Mouse (Mus musculus) macrophage (primary cell): ENCODE results near the gene Mpv17l2. TPM values are rescaled to one million over a fixed set of nuclear protein-coding genes. Genes with fewer than 3 reads are reported as not detected.

Source experiments
- H3K27ac ChIP-seq: fragments of 350-480 bp; formaldehyde crosslinking; 2 replicates; pipeline ENCODE4 v1.9.0; 2021
- H3K36me3 ChIP-seq: fragments of 350-480 bp; formaldehyde crosslinking; 2 replicates; pipeline ENCODE4 v1.9.0; 2021; ENCODE audit errors: inconsistent target
- H3K4me3 ChIP-seq: fragments of 350-480 bp; formaldehyde crosslinking; 2 replicates; pipeline ENCODE4 v1.9.0; 2021; ENCODE audit errors: inconsistent target
- H3K79me2 ChIP-seq: fragments of 350-480 bp; formaldehyde crosslinking; 2 replicates; pipeline ENCODE4 v1.9.0; 2021; ENCODE audit errors: inconsistent target
- WGBS: methylation state at CpG from one replicate; pipeline ENCODE4 v1.1.7; 2026; ENCODE audit warnings: inconsistent platforms; ENCODE audit not compliant: missing documents; 5-methylcytosine and 5-hydroxymethylcytosine counted together
- polyA plus RNA-seq: library from polyadenylated mRNA; stranded (reverse); fragments of 250-400 nt; gene quantifications from 3 replicates; pipeline ENCODE4 v1.2.4, GENCODE M21; 2018; ENCODE audit warnings: inconsistent platforms
- total RNA-seq, 78 experiments: library from RNA; depleted of rRNA; stranded (reverse); fragments of 250-400 nt; gene quantifications; 1 replicate in 9 of 78; 2 replicates in 24 of 78; 3 replicates in 43 of 78; 4 replicates in 2 of 78; pipeline ENCODE4 v1.2.4; 2018; ENCODE audit warnings: inconsistent platforms in 56 of 78

The Mpv17l2 gene
- 10 to 100 TPM in 9 of 26 experiments, 1 to 10 TPM in 13, not detected in 4; 1.0 to 18.7 (median 8.1) TPM for total RNA-seq (2018; cell fraction: chromatin; rRNA removed)
- 10 to 100 TPM; 21.2 to 51.6 (median 33.0) TPM for total RNA-seq (2018; cell fraction: cytosol; rRNA removed)
- total RNA-seq (2018; cell fraction: nucleus; rRNA removed), result 10 to 100 TPM in 17 of 26 experiments, 1 to 10 TPM in 9; 2.6 to 29.3 (median 14.0) TPM
- polyA plus RNA-seq, result 26.0 to 40.2 TPM (median 29.3 TPM) in 3 replicates

DNA sequence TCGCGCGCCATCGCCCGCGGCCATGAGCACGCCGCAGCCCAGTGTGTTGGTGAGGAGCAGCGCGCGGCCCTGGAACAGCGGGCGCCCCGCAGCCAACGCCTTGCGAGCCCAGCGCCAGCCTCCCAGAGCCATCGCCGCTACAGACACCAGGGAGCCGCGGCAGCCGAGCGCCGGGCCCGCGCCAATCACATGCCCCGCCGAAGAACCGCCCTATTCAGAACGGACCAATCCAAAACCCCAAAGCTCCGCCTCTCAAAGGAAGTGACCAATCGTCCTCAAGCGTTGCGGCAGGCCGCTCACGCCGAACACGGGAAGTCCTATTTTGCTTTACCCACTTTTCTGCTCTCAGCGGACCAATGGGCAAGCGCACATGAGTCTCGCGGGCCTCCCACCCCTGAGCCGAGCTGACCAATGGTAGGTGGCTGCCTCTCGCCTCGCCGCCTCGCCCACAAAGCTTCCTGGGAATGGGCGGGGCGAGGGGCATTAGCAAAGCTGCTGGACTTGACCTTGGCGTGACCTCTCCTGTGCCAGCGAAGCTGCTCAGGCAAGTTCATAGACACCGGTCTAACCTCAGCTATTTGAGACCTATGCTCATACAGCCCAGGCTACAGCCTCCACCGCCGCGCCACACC lies at the start of gene Mpv17l2:
Mpv17l2 (minus strand) TSS at position 172 of the 632 bp plus-strand sequence.
- peak within 1 kb of the TSS; percentile 72 for H3K4me3 ChIP-seq
- WGBS, result 1% methylated on average over 55 of the region's 55 CpGs

DNA sequence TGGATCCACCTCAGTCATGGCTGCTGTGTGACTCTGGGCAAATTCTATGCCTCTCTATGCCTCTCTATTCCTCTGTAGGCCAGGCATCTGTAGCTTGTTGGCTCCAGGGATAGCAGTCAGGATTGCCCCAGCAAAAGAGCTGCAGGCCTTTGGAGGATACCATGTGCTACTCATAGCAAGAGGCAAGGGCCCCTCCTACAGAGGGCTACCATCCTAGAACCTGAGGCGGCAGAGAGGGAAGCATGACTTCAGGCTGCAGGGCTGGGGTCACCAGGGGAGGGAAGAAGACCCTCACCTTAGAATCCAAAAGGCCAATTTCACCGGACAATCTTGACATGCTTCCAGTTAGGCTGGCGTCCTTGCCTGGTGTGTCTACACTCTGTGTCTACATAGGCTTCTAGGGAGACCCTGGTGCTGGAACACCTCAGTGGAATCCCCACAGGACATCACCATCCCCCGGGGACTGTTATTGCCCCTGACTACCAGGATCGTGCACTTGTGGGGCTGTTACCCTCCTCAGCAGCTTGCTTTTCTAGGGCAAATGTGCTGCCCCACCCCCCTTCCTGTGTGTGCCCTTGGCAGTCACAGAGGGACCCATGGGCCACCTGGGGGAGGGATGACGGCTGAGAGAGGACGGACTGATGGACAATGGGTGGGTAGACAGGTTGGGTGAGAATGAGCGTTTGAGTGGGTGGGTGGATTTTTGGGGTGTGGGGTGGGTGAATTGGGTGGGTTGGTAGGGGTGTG lies 48.4 kb upstream of the Mpv17l2 start:
- WGBS, result 88% methylated on average over 8 of the region's 8 CpGs
- peaks cover 6% of the 10 kb centered on the region; the same call in 1 of the 2 replicates for H3K79me2 ChIP-seq
- no peaks in the 10 kb centered on the region; the same call in 1 of the 2 replicates for H3K36me3 ChIP-seq
- H3K27ac ChIP-seq, result peak overlapping the region; percentile 96; the same call in 1 of the 2 replicates
- no peak overlapping the region for H3K4me3 ChIP-seq

More for the DNA sequence above, at the start of gene Mpv17l2:
- H3K79me2 ChIP-seq, result peaks cover 4% of the 10 kb centered on the region; the same call in 1 of the 2 replicates
- H3K27ac ChIP-seq, result peak within 1 kb of the TSS; percentile 61
- H3K36me3 ChIP-seq, result peaks cover 6% of the 10 kb centered on the region; the same call in 1 of the 2 replicates

DNA sequence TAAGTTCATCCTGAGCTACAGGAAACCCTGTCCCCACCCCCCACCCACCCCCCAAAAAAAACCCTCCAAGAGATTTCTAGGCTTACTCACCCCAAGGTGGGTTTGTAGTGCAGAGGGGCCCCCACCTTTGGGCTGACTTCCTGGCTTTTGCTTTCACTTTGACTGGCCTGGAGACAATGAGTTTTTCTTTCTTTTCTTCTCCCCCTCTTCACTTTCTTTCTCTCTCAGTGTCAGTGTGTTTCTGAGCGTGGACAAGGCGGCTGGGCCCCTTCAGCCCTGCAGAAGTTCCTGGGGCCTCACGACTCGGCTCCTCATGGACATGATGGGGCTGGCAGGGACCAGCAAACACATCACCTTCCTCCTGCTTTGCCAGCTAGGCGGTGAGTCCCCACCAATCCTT lies 47.5 kb upstream of the Mpv17l2 start, which contains the start of gene Il12rb1:
Il12rb1 (plus strand) TSS at position 211 of the 400 bp plus-strand sequence.
- WGBS, result 53% methylated on average over 5 of the region's 5 CpGs
- H3K79me2 ChIP-seq, result peaks cover 12% of the 10 kb centered on the region
- peak within 1 kb of the TSS; percentile 96 for H3K27ac ChIP-seq
- H3K36me3 ChIP-seq, result no peaks in the 10 kb centered on the region
- no peak within 1 kb of the TSS for H3K4me3 ChIP-seq

DNA sequence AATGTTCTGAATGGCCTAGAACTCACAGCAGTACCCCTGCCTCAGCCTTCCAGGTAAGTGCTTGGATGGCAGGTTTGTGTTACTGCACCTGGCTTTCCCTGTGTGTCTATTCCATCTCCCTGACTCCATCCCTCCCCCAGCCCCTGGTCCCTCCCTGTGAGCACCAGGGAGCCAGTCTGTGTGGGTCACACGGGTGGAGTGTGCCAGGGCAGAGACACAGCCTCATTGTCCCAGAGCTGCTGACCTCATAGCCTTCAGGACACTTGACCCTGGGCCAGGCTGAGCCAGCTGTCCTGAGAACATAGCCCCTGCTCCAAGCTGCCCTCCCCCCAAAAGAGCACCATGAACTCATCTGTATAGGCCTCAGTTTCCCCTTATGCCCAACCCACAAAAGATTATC lies 46.6 kb upstream of the Mpv17l2 start:
- WGBS, result 89% methylated on average over 1 of the region's 1 CpGs
- no peaks in the 10 kb centered on the region for H3K36me3 ChIP-seq
- peak overlapping the region; percentile 96 for H3K27ac ChIP-seq
- H3K4me3 ChIP-seq, result no peak overlapping the region
- peaks cover 21% of the 10 kb centered on the region for H3K79me2 ChIP-seq

DNA sequence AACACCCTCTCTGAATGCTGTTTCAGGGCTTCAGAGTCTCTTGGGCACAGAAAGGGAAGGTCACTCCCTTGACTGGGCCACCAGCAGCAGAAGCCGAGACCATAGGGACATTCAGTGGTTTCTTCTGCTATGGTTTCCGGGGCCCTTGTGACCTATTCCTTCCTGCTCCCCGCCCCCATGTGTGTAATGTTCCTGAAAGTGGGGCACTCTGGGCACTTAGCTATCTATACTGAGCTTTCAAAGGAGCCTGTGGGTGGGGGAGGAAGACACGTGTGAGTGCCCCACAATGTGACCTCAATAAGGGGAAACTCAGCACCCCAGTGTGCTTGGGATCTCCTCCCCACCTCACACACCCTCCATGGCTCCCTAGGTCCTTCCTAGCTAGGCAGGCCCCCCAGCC lies 45.8 kb upstream of the Mpv17l2 start:
- no peak overlapping the region for H3K4me3 ChIP-seq

DNA sequence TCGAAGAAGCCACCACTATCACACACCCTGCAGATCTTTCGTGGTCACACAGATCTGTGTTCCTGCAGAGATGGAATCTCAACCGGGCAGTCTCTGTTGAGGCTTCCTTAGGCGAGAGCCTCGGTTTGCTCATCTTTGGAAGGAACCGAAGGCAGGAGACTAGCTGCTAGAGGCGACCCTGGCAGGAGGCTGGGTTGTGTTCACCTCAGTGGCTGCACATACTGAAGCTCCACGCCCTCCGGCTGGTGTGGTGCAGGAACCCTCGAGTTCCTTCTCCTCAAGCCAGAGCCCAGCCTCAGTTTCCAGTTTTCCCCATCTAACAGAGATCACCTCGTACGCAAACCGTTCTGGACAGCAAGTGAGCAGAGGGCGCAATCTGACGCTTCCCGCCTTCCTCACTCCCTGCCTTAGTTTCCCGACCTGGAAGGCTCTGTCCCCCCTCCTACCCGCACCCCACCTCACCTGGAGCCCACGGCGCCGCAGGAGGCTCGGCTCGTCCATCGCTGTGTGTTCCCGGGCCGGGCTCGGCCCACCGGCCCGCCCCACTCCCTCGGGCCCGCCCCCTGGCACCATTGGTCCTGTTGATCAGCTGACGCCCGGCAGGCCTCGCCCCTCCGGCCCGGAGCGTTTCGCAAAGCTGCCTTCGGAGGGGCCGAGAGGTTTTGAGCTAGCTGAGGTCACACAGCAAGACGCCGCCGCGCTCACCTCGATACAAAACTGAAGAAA lies 43.9 kb upstream of the Mpv17l2 start, which contains the start of gene Mast3:
Mast3 (minus strand) TSS at position 574 of the 726 bp plus-strand sequence.
- peak within 1 kb of the TSS; percentile 96 for H3K27ac ChIP-seq
- no peaks in the 10 kb centered on the region for H3K36me3 ChIP-seq

More for the DNA sequence above, 45.8 kb upstream of the Mpv17l2 start:
- Histone ChIP-seq H3K36me3 (no peaks in the 10 kb centered on the region), H3K79me2 (peaks cover 29% of the 10 kb centered on the region), H3K27ac (peak overlapping the region; percentile 96)
- 1% methylated on average over 4 of the region's 4 CpGs for WGBS

DNA sequence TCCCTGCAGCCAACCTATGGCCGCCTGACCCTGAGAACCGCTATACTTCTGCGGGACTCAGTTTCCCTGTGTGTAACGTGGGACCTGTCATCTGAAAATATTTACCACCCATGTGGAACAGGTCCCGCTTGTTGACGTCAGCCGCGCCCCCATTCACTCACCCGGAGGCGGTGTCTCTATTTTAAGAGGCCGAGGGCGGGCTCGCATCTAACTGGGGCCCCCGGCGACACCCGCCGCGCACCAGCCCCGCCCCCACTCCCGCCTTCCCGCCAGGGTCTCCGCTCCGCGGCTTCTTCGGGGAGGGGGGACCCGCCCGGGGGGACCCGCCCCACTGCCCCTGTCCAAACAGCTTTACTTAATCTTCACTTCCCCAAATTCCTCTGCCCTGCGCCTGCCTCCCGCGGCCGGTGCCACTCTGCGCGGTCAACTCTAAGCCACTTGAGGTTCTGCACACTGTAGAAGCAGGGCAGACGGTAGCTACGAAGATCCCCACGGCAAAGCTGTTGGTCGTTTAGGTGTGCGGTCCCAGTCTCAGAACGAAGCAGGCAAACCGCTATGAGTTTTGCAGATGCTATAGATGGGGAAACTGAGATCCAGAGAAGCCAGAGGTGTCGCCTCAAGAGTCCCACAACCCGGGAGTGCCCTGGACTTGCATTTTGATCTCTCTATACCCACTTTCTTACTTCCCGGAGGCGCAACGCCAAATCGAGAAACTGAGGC lies 43.2 kb upstream of the Mpv17l2 start:
- WGBS, result 1% methylated on average over 47 of the region's 47 CpGs
- peaks cover 45% of the 10 kb centered on the region for H3K79me2 ChIP-seq
- H3K4me3 ChIP-seq, result peak overlapping the region; percentile 92
- no peaks in the 10 kb centered on the region for H3K36me3 ChIP-seq
- H3K27ac ChIP-seq, result peak overlapping the region; percentile 85

More for the DNA sequence above, 43.9 kb upstream of the Mpv17l2 start, which contains the start of gene Mast3:
- H3K79me2 ChIP-seq, result peaks cover 45% of the 10 kb centered on the region
- H3K4me3 ChIP-seq, result peak within 1 kb of the TSS; percentile 92
- WGBS, result under 1% methylated on average over 45 of the region's 45 CpGs

DNA sequence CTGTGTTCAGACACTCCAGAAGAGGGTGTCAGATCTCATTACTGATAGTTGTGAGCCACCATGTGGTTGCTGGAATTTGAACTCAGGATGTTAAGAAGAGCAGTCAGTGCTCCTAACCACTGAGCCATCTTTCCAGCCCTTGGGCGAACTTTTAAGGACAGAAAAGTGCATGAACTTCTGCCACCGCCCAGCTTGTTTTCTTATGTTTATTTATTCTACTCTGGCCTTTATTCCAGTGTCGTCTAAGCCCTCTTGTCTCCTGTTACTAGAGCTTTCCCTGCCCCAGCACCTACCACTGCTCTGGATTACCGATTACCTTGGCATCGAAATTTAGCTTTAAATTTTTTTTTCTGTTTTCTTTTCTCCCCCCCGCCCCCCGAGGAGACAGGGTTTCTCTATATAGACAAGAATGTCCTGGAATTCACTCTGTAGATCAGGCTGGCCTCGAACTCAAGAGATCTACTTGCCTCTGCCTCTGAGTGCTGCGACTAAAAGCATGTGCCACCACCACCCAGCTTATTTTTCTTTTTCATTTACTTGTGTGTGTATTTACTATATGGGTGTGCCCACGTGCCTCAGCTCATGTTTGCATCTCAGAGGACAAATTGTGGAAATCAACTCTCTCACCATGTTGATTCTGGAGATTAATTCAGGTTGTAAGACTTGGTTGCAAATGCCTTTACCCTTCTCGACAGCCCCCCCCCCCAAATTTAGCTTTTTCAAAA lies 42.2 kb upstream of the Mpv17l2 start:
- H3K36me3 ChIP-seq, result no peaks in the 10 kb centered on the region
- H3K4me3 ChIP-seq, result peak overlapping the region; percentile 92; the same call in 1 of the 2 replicates
- H3K27ac ChIP-seq, result peak overlapping the region; percentile 43; the same call in 1 of the 2 replicates
- H3K79me2 ChIP-seq, result peaks cover 45% of the 10 kb centered on the region
- 87% methylated on average over 10 of the region's 11 CpGs for WGBS

DNA sequence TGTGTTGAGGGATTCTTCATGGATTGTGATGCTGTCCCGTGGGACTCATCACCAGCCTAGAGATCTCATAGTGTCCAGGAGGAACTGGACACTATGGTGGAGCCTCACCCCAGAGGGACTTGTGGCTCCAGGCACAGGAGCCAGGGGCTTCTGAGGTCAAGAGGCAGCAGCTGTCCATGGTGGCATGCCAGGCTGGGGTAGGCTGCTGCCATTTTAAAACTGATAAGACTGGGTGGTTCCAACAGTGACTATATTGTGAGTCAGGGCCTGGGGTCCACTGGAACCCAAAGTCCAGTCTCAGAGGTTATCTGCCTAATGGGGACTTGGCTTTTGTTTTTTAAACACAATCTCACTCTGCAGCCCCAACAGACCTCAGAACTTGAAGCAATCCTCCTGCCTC lies 41.1 kb upstream of the Mpv17l2 start:
- Histone ChIP-seq H3K79me2 (peaks cover 45% of the 10 kb centered on the region), H3K36me3 (no peaks in the 10 kb centered on the region), H3K27ac (no peak overlapping the region), H3K4me3 (no peak overlapping the region)
- 90% methylated on average over 1 of the region's 1 CpGs for WGBS

DNA sequence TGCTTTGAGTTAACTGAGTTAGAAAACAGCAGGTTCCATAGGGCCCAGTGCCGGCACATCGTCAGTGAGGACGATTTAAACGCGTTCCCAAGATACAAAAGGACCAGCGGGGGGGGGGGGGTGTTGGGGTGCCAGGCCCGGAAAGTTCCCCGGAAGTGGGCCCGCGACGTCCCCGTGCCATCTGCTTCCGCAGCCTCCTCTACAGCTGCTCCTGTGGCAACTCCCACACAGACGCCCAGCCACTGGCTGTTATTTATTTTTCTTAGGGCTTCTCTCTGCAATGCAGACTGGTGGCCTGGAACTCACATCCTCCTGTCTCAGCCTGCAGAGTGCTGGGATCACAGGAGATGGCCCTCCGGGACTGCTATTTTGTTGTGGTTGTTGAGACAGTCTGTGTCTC lies 40.4 kb upstream of the Mpv17l2 start:
- Histone ChIP-seq H3K27ac (peak overlapping the region; percentile 15; the same call in 1 of the 2 replicates), H3K79me2 (peaks cover 45% of the 10 kb centered on the region), H3K36me3 (no peaks in the 10 kb centered on the region), H3K4me3 (no peak overlapping the region)
- 16% methylated on average over 11 of the region's 15 CpGs for WGBS

DNA sequence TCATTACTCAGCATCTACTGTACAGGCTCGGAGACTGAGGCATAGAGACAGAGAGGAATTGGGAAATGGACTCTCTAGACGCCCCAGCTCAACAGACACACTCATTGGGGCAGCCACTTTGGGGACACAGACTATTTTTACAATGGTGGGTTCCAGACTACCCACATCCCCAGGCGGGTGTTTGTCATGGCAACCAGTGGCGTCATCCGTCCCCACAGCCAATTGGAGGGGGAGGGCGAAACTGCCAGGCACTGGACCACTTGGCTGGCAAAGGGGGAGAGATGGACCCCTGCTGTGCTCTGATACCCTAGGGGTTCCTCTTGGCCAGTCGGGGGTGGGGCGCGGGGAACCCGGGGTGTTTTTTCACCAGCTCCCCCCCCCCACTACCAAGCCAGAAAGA lies 39.9 kb upstream of the Mpv17l2 start:
- Histone ChIP-seq H3K36me3 (no peaks in the 10 kb centered on the region), H3K79me2 (peaks cover 49% of the 10 kb centered on the region), H3K4me3 (no peak overlapping the region), H3K27ac (peak overlapping the region; percentile 15; the same call in 1 of the 2 replicates)
- 61% methylated on average over 10 of the region's 10 CpGs for WGBS

DNA sequence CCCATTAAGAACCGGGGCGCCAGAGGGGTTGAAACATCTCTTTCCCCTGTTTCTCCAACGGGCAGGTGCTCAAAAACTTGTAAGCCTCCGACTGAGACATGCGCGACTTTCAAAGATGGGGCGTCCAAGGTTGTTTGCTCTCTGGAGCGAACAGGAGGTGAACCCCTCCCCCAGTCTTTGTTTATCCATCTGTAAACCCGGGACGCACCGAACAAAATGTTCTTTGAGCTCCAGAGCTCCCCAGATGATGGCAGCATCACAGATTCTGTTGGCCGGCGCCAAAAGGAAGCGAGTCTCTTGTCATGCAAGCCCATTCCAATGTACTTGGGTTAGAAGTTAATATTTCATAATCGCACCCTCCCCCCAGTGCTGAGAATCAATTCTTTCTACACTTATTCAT lies 37.5 kb upstream of the Mpv17l2 start:
- H3K79me2 ChIP-seq, result peaks cover 53% of the 10 kb centered on the region
- no peaks in the 10 kb centered on the region for H3K36me3 ChIP-seq
- no peak overlapping the region for H3K27ac ChIP-seq
- WGBS, result 55% methylated on average over 15 of the region's 15 CpGs
- H3K4me3 ChIP-seq, result no peak overlapping the region
